Mouse (Mus musculus) G1E (cell line): ENCODE data around the gene Hmox1.

Experiments
- CTCF ChIP-seq: IDR thresholded peaks from 2 replicates; pipeline ENCODE4 v1.5.1; 2012; ENCODE audit warnings: low read depth, low read length, inconsistent platforms, mixed read lengths
- GATA1 ChIP-seq: IDR thresholded peaks from 2 replicates; pipeline ENCODE4 v1.6.1; 2012; ENCODE audit warnings: borderline replicate concordance, low read length, inconsistent platforms, mixed read lengths
- POLR2AphosphoS5 ChIP-seq: IDR thresholded peaks from 2 replicates; pipeline ENCODE4 v1.6.1; 2012; ENCODE audit warnings: low read depth, low read length, inconsistent platforms; ENCODE audit not compliant: insufficient replicate concordance
- TAL1 ChIP-seq: conservative IDR thresholded peaks from 2 replicates; pipeline ENCODE4 v1.6.1; 2012; ENCODE audit warnings: low read depth, low read length, inconsistent platforms, mixed read lengths

- TF ChIP-seq CTCF (no peak), GATA1 (no peak), TAL1 (no peak), POLR2AphosphoS5 (no peak)
Observed at GRCm38 (mm10) chr8:75053342-75053741, 40.1 kb upstream of the Hmox1 start.
